Mouse (Mus musculus) ES-E14 (cell line): ENCODE data around the gene Cox5b. TPM values are rescaled to one million over a fixed set of nuclear protein-coding genes. Genes with fewer than 3 reads are reported as not detected.
A peak's percentile ranks its signal among the peaks of the same experiment; 100 is the strongest.

Source experiments
- DNase-seq: peaks from one replicate; pipeline ENCODE4 v3.0.0-alpha.2; 2013; ENCODE audit warnings: low read depth, low spot score
- H3K27ac ChIP-seq: 2 replicates; pipeline ENCODE4 v1.5.1; 2012; ENCODE audit warnings: low read depth, mild to moderate bottlenecking, low read length, moderate library complexity, mixed read lengths; ENCODE audit not compliant: poor library complexity, insufficient read depth, severe bottlenecking
- H3K36me3 ChIP-seq: 2 replicates; pipeline ENCODE4 v1.6.1; 2012; ENCODE audit warnings: mild to moderate bottlenecking, low read length, moderate library complexity, mixed read lengths; ENCODE audit not compliant: control insufficient read depth, poor library complexity, insufficient read depth, severe bottlenecking
- H3K4me1 ChIP-seq, 2 experiments: fragments of 150-350 bp in 1 of 2; sonication (generic) in 1 of 2; 2 replicates each; pipeline ENCODE4 v1.6.1; 2012; ENCODE audit warnings: low read length in 2 of 2, mild to moderate bottlenecking in 1 of 2, mixed read lengths in 1 of 2; ENCODE audit not compliant: control insufficient read depth in 2 of 2, insufficient read depth in 2 of 2, poor library complexity in 1 of 2
- H3K4me3 ChIP-seq, 2 experiments: fragments of 150-350 bp in 1 of 2; sonication (generic) in 1 of 2; 2 replicates each; pipeline ENCODE4 v1.5.1; 2012; ENCODE audit warnings: low read length in 2 of 2, low read depth in 1 of 2, mild to moderate bottlenecking in 1 of 2, mixed read lengths in 1 of 2; ENCODE audit not compliant: insufficient read depth in 1 of 2, poor library complexity in 1 of 2, severe bottlenecking in 1 of 2
- H3K9ac ChIP-seq: 2 replicates; pipeline ENCODE4 v1.6.1; 2012; ENCODE audit warnings: low read depth, mild to moderate bottlenecking, low read length, mixed read lengths; ENCODE audit not compliant: poor library complexity, insufficient read depth, severe bottlenecking
- H3K9me3 ChIP-seq: fragments of 150-350 bp; sonication (generic); 2 replicates; pipeline ENCODE4 v1.6.1; 2012; ENCODE audit warnings: low read depth, mild to moderate bottlenecking, low read length; ENCODE audit not compliant: control insufficient read depth, insufficient read depth
- CHD2 ChIP-seq: IDR thresholded peaks from 2 replicates; pipeline ENCODE4 v1.6.1; 2014; ENCODE audit warnings: mild to moderate bottlenecking, low read depth, low read length, inconsistent platforms
- HCFC1 ChIP-seq: IDR thresholded peaks from 2 replicates; pipeline ENCODE4 v1.6.1; 2012; ENCODE audit warnings: low read length, inconsistent platforms, borderline replicate concordance; ENCODE audit not compliant: insufficient read depth
- MAFK ChIP-seq: IDR thresholded peaks from 2 replicates; pipeline ENCODE4 v1.6.1; 2014; ENCODE audit warnings: mild to moderate bottlenecking, low read depth, low read length, inconsistent platforms; ENCODE audit not compliant: insufficient read depth
- ZC3H11A ChIP-seq: IDR thresholded peaks from 2 replicates; pipeline ENCODE4 v1.6.1; 2012; ENCODE audit warnings: low read depth, mild to moderate bottlenecking, inconsistent platforms, low read length, borderline replicate concordance
- ZNF384 ChIP-seq: IDR thresholded peaks from 2 replicates; pipeline ENCODE4 v1.6.1; 2012; ENCODE audit warnings: low read depth, low read length, inconsistent platforms
- in situ Hi-C, 2 experiments: fragments of 600-800 bp; cut with MboI; formaldehyde crosslinking; loops; one replicate each; pipeline ENCODE4 v1.15.1; 2025; ENCODE audit warnings: low sequenced_read_pairs in 2 of 2, inconsistent platforms in 1 of 2; ENCODE audit not compliant: unreplicated experiment in 2 of 2
- total RNA-seq: library from RNA; depleted of rRNA; stranded (reverse); fragments of 300-350 nt; gene quantifications from 2 replicates; pipeline ENCODE4 v1.2.3, GENCODE M21; 2012

The Cox5b gene
- total RNA-seq, 1 experiment = 598 TPM

DNA sequence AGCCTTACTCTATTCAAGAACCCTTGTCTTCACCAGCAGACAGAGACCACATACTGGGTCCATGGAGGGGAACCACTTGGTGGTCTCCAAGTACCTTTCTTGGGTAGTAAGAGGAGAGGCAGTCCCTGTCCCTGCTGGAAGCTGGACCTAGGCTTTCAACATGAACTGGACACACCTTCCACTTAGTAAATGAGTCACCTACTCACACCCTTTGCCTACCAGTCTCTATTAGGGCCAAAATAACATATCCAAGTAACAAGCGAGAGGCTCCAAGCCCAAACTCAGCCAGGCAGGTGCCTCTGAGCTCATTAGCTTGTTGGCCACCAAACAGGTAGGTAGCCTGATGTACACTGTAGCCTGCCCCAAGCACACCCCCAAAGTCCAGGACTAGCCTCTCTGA is 17.4 kb downstream of the Cox5b start:
- no peak for TF ChIP-seq ZNF384
- no peak for TF ChIP-seq ZC3H11A
- TF ChIP-seq HCFC1 = no peak
- no peak for TF ChIP-seq CHD2
- no peak for TF ChIP-seq MAFK
- Histone ChIP-seq H3K27ac (no peak overlapping the region; the same call in 1 of the 2 replicates), H3K9ac (peak overlapping the region; percentile 93; the same call in 1 of the 2 replicates), H3K9me3 (no peaks in the 10 kb centered on the region), H3K4me1 (peaks cover 10 to 17% of the 10 kb centered on the region in 2 experiments), H3K36me3 (peaks cover 33% of the 10 kb centered on the region), H3K4me3 (peak overlapping the region; percentile 92 to 98; a peak in 3 of 4 replicates)
- in situ Hi-C loops = no loop called here
- no peak for DNase-seq

DNA sequence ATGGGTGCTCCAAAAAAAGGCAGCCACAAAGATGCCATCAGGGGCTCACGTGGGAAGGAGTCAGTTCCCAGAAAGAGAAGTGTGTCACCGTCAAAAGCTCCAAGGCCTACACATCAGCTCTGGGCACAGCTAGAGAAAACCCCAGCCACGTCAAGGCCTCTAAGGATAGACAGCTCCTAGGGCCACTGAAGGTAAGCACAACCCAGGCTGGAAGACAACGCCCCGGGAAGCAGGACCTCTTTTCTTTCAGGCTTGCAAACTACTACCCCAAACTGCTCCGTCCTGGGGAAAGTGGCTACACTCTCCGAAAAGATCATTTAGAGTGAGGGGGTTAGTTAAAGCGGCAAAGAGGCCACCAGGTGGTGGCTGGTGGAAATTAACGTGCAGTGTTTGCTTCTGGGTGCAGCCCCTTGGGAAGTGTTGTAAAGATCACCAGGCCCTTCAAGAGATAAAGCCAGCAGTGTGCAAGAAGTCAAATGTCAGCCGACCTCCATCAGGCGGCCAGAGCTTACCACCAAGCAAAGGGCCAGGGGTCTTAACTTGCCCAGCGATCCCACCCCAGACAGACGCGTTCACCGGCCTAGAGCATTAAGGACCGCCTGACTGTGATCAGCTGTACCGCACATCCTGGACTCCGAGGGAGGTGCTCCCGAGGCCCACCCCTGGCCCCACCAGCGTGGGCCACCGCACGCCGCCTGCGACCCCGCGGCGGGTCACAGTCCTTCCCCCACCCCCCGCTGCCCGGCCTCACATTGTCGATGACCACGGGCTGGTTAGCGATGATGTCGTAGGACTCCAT is 18.0 kb downstream of the Cox5b start:
- H3K4me3 ChIP-seq = peak overlapping the region; percentile 92 to 98

DNA sequence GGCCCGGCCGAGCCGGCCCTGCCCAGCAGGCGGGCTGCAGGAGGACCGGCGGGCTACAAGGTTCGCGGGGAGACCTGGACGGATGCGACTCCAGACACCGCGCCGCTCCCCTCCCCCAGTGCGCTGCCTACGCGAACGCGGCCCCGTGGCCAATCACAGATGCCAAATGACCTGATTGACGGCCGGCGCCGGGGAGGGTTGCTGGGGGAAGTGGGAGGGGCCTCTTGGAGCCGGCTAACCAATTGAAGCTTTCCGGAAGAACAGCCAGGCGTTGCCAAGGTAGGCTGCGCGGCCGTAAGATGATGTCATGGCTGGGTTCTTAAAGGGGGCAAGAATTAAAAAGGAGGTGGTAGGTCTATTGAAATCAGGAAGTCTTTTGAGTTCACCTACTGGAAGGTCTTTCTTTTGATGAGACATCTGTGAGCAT is 18.6 kb downstream of the Cox5b start, which contains the start of gene 4933424G06Rik:
Gene 4933424G06Rik, plus strand, starts transcription at position 296 of the 427 bp plus-strand sequence.
- peak; percentile 97 for DNase-seq
- TF ChIP-seq HCFC1 (no peak; the same call in 1 of the 2 replicates), CHD2 (peak; percentile 72)
- in situ Hi-C loops = no loop called here
- Histone ChIP-seq H3K9me3 (no peaks in the 10 kb centered on the region), H3K9ac (peak within 1 kb of the TSS; percentile 93), H3K27ac (peak within 1 kb of the TSS; percentile 49; the same call in 1 of the 2 replicates), H3K4me1 (peaks cover 10 to 17% of the 10 kb centered on the region in 2 experiments), H3K4me3 (peak within 1 kb of the TSS; percentile 92 to 98), H3K36me3 (peaks cover 22% of the 10 kb centered on the region)

More for the DNA sequence above, 18.0 kb downstream of the Cox5b start:
- Histone ChIP-seq H3K36me3 (peaks cover 28% of the 10 kb centered on the region), H3K9me3 (no peaks in the 10 kb centered on the region), H3K9ac (peak overlapping the region; percentile 93), H3K4me1 (peaks cover 10 to 17% of the 10 kb centered on the region in 2 experiments), H3K27ac (peak overlapping the region; percentile 49; the same call in 1 of the 2 replicates)
- DNase-seq = no peak
- TF ChIP-seq ZNF384 = no peak
- no peak; the same call in 1 of the 2 replicates for TF ChIP-seq HCFC1
- no peak for TF ChIP-seq ZC3H11A
- no peak for TF ChIP-seq CHD2
- no peak for TF ChIP-seq MAFK
- in situ Hi-C loops = no loop called here

DNA sequence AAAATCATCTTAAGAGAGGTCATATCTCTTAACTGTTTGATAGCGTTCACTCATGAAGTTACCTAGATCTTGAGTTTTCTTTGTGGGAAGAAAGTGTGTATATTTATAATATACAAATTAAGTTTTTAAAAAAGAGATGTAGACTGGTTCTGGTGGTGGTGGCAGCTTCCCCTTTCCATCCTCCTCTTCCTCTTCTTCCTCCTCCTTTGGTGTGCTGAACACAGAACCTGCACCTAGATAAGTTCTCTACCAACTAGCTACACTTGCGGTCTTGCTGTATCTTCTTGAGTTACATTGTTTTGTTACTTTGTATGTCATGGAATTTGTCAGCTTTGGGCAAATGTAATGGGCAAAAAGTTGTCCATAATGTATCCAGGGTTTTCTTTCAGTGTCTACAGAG is 19.9 kb downstream of the Cox5b start:
- TF ChIP-seq HCFC1 (no peak), MAFK (no peak), ZC3H11A (no peak), CHD2 (no peak), ZNF384 (no peak)
- H3K4me1 ChIP-seq = peaks cover 10 to 17% of the 10 kb centered on the region in 2 experiments
- H3K36me3 ChIP-seq = peaks cover 13% of the 10 kb centered on the region; the same call in 1 of the 2 replicates
- in situ Hi-C loops = no loop called here
- no peaks in the 10 kb centered on the region for H3K9me3 ChIP-seq
- H3K27ac ChIP-seq = no peak overlapping the region
- no peak overlapping the region for H3K9ac ChIP-seq
- H3K4me3 ChIP-seq = no peak overlapping the region
- no peak for DNase-seq

DNA sequence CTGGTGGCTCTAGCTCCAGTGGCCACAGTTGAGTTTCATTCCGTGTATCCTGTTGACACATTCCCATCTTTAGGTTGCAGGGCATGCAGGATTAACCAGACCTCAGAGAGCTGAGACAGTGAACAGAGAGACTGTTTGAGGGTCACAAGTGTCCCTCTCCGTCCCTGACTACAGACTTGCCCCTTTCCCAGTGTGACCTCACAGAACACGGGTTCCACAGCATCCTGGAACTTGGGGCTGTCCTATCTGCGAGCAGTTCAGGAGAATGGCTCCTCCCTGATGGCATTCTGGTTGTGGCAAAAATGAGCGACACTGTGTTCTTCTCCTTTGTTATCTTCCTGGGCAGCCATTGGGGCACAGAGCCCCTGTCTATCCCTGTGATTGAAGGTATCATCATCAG is 23.1 kb downstream of the Cox5b start, which contains the start of gene Actr1b:
Gene Actr1b, minus strand, starts transcription at position 112 of the 400 bp plus-strand sequence.
- in situ Hi-C loops = no loop called here
- no peak for DNase-seq
- Histone ChIP-seq H3K27ac (no peak within 1 kb of the TSS), H3K4me3 (no peak within 1 kb of the TSS), H3K9ac (no peak within 1 kb of the TSS), H3K36me3 (no peaks in the 10 kb centered on the region), H3K4me1 (no peaks in the 10 kb centered on the region), H3K9me3 (no peaks in the 10 kb centered on the region)
- TF ChIP-seq CHD2 = no peak
- no peak for TF ChIP-seq MAFK
- TF ChIP-seq HCFC1 = no peak
- no peak for TF ChIP-seq ZNF384
- no peak for TF ChIP-seq ZC3H11A
